13 mouse cellular contexts compared by ENCODE assay signal in genomic region chr7:60097154-60097859, GRCm38 (mm10). TPM values are rescaled to one million over a fixed set of nuclear protein-coding genes. Genes with fewer than 3 reads are reported as not detected.
DNase-seq lines count a peak whose midpoint lies in the region; ATAC-seq lines count a peak whose summit lies in the region.
"Had no signal": no experiment of that assay in that cellular context is flagged by ENCODE, and none has a peak within 500 bp of the region (broad histone marks: within the 10 kb centered on the region; RNA-seq: fewer than 3 reads in every experiment).

No protein-coding gene starts in this region.

- no peaks in the 10 kb centered on the region for H3K36me3 ChIP-seq in forebrain, embryonic 15.5 days

- intact Hi-C loops in left cerebral cortex, postnatal 14 days (cut with DNase I): no loop called here
- intact Hi-C loops in left cerebral cortex, postnatal 36 days (cut with DNase I): no loop called here
- intact Hi-C loops in heart, postnatal 25 days (cut with DNase I): no loop called here

- no peak overlapping the region for H3K9ac ChIP-seq in forebrain, embryonic 15.5 days (replicated peaks)

- H3K4me3 ChIP-seq in forebrain, embryonic 15.5 days: no peak overlapping the region
- H3K4me3 ChIP-seq: gastrocnemius, adult 2 months had no signal

- H3K9me3 ChIP-seq in forebrain, embryonic 15.5 days: no peaks in the 10 kb centered on the region

- 40% methylated on average over 3 of the region's 3 CpGs for WGBS in forebrain, embryonic 15.5 days

- H3K27me3 ChIP-seq in forebrain, embryonic 15.5 days: no peaks in the 10 kb centered on the region

- no peaks in the 10 kb centered on the region for H3K4me1 ChIP-seq in forebrain, embryonic 15.5 days

- H3K27ac ChIP-seq in forebrain, embryonic 15.5 days (replicated peaks): peak overlapping the region; percentile 48; the same call in 1 of the 2 replicates
- H3K27ac ChIP-seq: gastrocnemius, adult 2 months; kidney, postnatal 0 days had no signal

- H3K4me2 ChIP-seq in forebrain, embryonic 15.5 days (replicated peaks): no peak overlapping the region

- peak; percentile 6 to 28 for DNase-seq in left cerebral cortex, postnatal 14 days (ENCODE audit: low spot score in 2 of 2)
- DNase-seq in left cerebral cortex, postnatal 36 days (ENCODE audit: low spot score in 2 of 2): no peak
- peak; percentile 8 to 13 for DNase-seq in layer of hippocampus, postnatal 36 days
- peak; percentile 24 for DNase-seq in retina, postnatal 7 days (ENCODE audit: low read depth, low spot score)
- DNase-seq in heart, postnatal 25 days (ENCODE audit: low spot score): no peak
- no peak for DNase-seq in lung, adult 18-20 months
- DNase-seq in T-cell, adult 2 months (ENCODE audit: low spot score): no peak
- DNase-seq: gastrocnemius, adult 2 months; heart, postnatal 36 days; lung, adult 2 months had no signal

- peak; percentile 92 for ATAC-seq in forebrain, embryonic 15.5 days (replicated peaks)

RNA-seq across cellular contexts. Expression of gene Snrpn, which starts 42.7 kb away (rescaled TPM):
- total RNA-seq in left cerebral cortex, postnatal 14 days (2021): 100 to 1,000 TPM; 935 to 955 TPM
- total RNA-seq in left cerebral cortex, postnatal 36 days (2021): 100 to 1,000 TPM; 846 to 963 TPM
- polyA plus RNA-seq in forebrain, embryonic 15.5 days (2015; fragmentation: Nextera tagmentation; extraction: Ambion mirVana): 477 and 487 TPM in 2 replicates
- total RNA-seq in layer of hippocampus, postnatal 36 days (2021): 100 to 1,000 TPM; 817 to 886 TPM
- total RNA-seq in heart, postnatal 25 days (2021): 100 to 1,000 TPM; 126 to 129 TPM
- total RNA-seq: monocyte, adult 5-6 weeks had no signal

Comparison
In these comparisons a context has a peak if more than half of its experiments do, and no peak if none do; other contexts are left out.
1. DNase-seq: peak in left cerebral cortex, postnatal 14 days (2 of 2), layer of hippocampus, postnatal 36 days (2 of 2) and retina, postnatal 7 days (single experiment); none in left cerebral cortex, postnatal 36 days (0 of 2), heart, postnatal 25 days (single experiment), lung, adult 18-20 months (0 of 2) and T-cell, adult 2 months (single experiment).
2. RNA of gene Snrpn, which starts 42.7 kb away (total RNA-seq): 846 to 963 TPM in left cerebral cortex, postnatal 36 days, 935 to 955 TPM in left cerebral cortex, postnatal 14 days and 817 to 886 TPM in layer of hippocampus, postnatal 36 days; 126 to 129 TPM in heart, postnatal 25 days; every median in the first group is over 4 times any median in the second.